ENCODE assay signal across 34 mouse cellular contexts in the genomic region with DNA sequence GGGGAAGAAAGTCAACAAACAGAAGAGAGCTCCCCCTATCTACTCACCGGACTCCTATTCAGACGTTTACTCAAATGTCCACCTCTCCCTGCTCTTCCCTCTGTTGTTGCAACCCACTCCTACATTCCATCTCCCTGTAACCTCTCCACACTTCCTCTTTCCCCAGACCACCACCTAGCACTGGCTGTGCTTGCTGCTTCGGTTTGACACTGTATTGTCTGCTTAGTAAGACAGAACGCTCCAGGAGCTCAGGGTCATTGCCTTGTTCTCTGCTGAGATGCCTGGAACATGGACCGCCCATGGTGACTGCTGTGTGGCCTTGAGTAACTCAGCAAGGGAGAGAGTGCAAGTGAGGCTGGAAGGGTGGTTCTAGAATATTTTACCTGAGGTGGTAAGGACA. TPM values are rescaled to one million over a fixed set of nuclear protein-coding genes. Genes with fewer than 3 reads are reported as not detected.
"Had no signal": no experiment of that assay in that cellular context is flagged by ENCODE, and none has a peak within 500 bp of the region (broad histone marks: within the 10 kb centered on the region; RNA-seq: fewer than 3 reads in every experiment).

No protein-coding gene starts in this region.

- H3K27ac ChIP-seq: gastrocnemius, adult 2 months; heart, adult 2 months; hindbrain, embryonic 10.5 days; hindbrain, embryonic 12.5 days; hindbrain, embryonic 14.5 days; layer of hippocampus, adult 2 months; limb, embryonic 12.5 days; liver, embryonic 13.5 days; liver, embryonic 15.5 days had no signal

- H3K9me3 ChIP-seq: heart, embryonic 12.5 days; hindbrain, embryonic 10.5 days; hindbrain, embryonic 12.5 days; limb, embryonic 12.5 days; liver, embryonic 13.5 days; liver, embryonic 15.5 days had no signal

- H3K36me3 ChIP-seq: heart, embryonic 12.5 days; hindbrain, embryonic 10.5 days; hindbrain, embryonic 12.5 days; limb, embryonic 12.5 days; liver, embryonic 13.5 days; liver, embryonic 15.5 days had no signal

- DNase-seq: gastrocnemius, adult 2 months; gastrocnemius, postnatal 10 days; gastrocnemius, postnatal 25 days; heart, adult 2 months; heart, postnatal 10 days; heart, postnatal 4 days; kidney, adult 18-20 months; kidney, adult 8-10 months; kidney, postnatal 10 days; kidney, postnatal 25 days; kidney, postnatal 4 days; layer of hippocampus, postnatal 36 days; left cerebral cortex, postnatal 4 days; liver; liver, embryonic 13.5 days had no signal

- H3K27me3 ChIP-seq: liver, embryonic 13.5 days; liver, embryonic 15.5 days had no signal

- H3K9ac ChIP-seq: heart, embryonic 12.5 days; hindbrain, embryonic 12.5 days; hindbrain, embryonic 14.5 days; limb, embryonic 12.5 days; liver, embryonic 13.5 days; liver, embryonic 15.5 days had no signal

- H3K4me2 ChIP-seq: heart, embryonic 12.5 days; hindbrain, embryonic 12.5 days; hindbrain, embryonic 14.5 days; limb, embryonic 12.5 days; liver, embryonic 11.5 days; liver, embryonic 13.5 days; liver, embryonic 15.5 days had no signal

- H3K4me3 ChIP-seq: gastrocnemius, adult 2 months; heart, adult 2 months; heart, embryonic 12.5 days; hindbrain, embryonic 10.5 days; hindbrain, embryonic 12.5 days; layer of hippocampus, adult 2 months; limb, embryonic 12.5 days; liver, embryonic 13.5 days; liver, embryonic 15.5 days had no signal

- H3K4me1 ChIP-seq: heart, embryonic 12.5 days; hindbrain, embryonic 10.5 days; hindbrain, embryonic 12.5 days; limb, embryonic 12.5 days; liver, embryonic 13.5 days; liver, embryonic 15.5 days had no signal

- ATAC-seq: hindbrain, embryonic 16.5 days; inflammation-experienced regulatory T-cells, adult 6 months; intestine, postnatal 0 days had no signal

RNA-seq across cellular contexts. Expression of a gene that starts 19.7 kb away (rescaled TPM):
- total RNA-seq: granulocyte monocyte progenitor cell, adult 5-6 weeks; heart, adult 2 months; heart, postnatal 10 days; heart, postnatal 4 days; left cerebral cortex, adult 18-20 months; left cerebral cortex, adult 8-10 months; left cerebral cortex, postnatal 10 days had no signal
- polyA plus RNA-seq: frontal cortex, adult 2 months; heart, embryonic 14.5 days; heart, embryonic 16.5 days; kidney, embryonic 14.5 days had no signal
